Mouse (Mus musculus) kidney, postnatal 10 days (tissue): Measurements from ENCODE around the gene Pam.
"Not testable (repeated sequence)": the region's sequence is repeated elsewhere in the genome, so short reads cannot be mapped to it uniquely, and the experiment has no call there.

Experiments used
- DNase-seq: peaks from one replicate; pipeline ENCODE4 v3.0.0; 2021; ENCODE audit warnings: mixed read lengths

The Pam gene

GRCm38 (mm10) chr1:97960681-97961080, 134.8 kb downstream of the Pam start:
- DNase-seq: no peak

- DNase-seq: no peak
Measured at GRCm38 (mm10) chr1:97960124-97960523, 135.3 kb downstream of the Pam start.

- no peak for DNase-seq
Measured at GRCm38 (mm10) chr1:97958759-97959158, 136.7 kb downstream of the Pam start.

GRCm38 (mm10) chr1:97949258-97949657, 146.2 kb downstream of the Pam start:
- DNase-seq: not testable (repeated sequence)

GRCm38 (mm10) chr1:97947100-97947499, 148.3 kb downstream of the Pam start:
- DNase-seq: no peak

- no peak for DNase-seq
Measured at GRCm38 (mm10) chr1:97943908-97944608, 151.4 kb downstream of the Pam start.

GRCm38 (mm10) chr1:97943402-97943801, 152.0 kb downstream of the Pam start:
- DNase-seq: peak; percentile 17

GRCm38 (mm10) chr1:97942966-97943365, 152.5 kb downstream of the Pam start:
- DNase-seq: no peak

GRCm38 (mm10) chr1:97938586-97938985, 156.9 kb downstream of the Pam start:
- DNase-seq: no peak

GRCm38 (mm10) chr1:97938053-97938452, 157.4 kb downstream of the Pam start:
- no peak for DNase-seq

GRCm38 (mm10) chr1:97934940-97935339, 160.5 kb downstream of the Pam start:
- DNase-seq: no peak

GRCm38 (mm10) chr1:97931220-97931619, 164.2 kb downstream of the Pam start:
- no peak for DNase-seq

GRCm38 (mm10) chr1:97929415-97930028, 165.9 kb downstream of the Pam start:
- DNase-seq: no peak

- no peak for DNase-seq
Measured at GRCm38 (mm10) chr1:97926789-97927188, 168.7 kb downstream of the Pam start.

- no peak for DNase-seq
Measured at GRCm38 (mm10) chr1:97926017-97926540, 169.4 kb downstream of the Pam start.

GRCm38 (mm10) chr1:97922395-97922794, 173.1 kb downstream of the Pam start:
- DNase-seq: no peak

GRCm38 (mm10) chr1:97921886-97922285, 173.6 kb downstream of the Pam start:
- DNase-seq: peak; percentile 36

GRCm38 (mm10) chr1:97918495-97918894, 177.0 kb downstream of the Pam start:
- DNase-seq: peak; percentile 45

- no peak for DNase-seq
Measured at GRCm38 (mm10) chr1:97916971-97917234, 178.5 kb downstream of the Pam start.

GRCm38 (mm10) chr1:97916218-97916970, 179.1 kb downstream of the Pam start:
- no peak for DNase-seq

GRCm38 (mm10) chr1:97915726-97916125, 179.7 kb downstream of the Pam start:
- DNase-seq: no peak

GRCm38 (mm10) chr1:97910874-97911273, 184.6 kb downstream of the Pam start:
- no peak for DNase-seq

- DNase-seq: no peak
Measured at GRCm38 (mm10) chr1:97909561-97909960, 185.9 kb downstream of the Pam start.

- no peak for DNase-seq
Measured at GRCm38 (mm10) chr1:97908736-97909135, 186.7 kb downstream of the Pam start.
